ENCODE assay signal across 8 mouse cellular contexts in the genomic region with DNA sequence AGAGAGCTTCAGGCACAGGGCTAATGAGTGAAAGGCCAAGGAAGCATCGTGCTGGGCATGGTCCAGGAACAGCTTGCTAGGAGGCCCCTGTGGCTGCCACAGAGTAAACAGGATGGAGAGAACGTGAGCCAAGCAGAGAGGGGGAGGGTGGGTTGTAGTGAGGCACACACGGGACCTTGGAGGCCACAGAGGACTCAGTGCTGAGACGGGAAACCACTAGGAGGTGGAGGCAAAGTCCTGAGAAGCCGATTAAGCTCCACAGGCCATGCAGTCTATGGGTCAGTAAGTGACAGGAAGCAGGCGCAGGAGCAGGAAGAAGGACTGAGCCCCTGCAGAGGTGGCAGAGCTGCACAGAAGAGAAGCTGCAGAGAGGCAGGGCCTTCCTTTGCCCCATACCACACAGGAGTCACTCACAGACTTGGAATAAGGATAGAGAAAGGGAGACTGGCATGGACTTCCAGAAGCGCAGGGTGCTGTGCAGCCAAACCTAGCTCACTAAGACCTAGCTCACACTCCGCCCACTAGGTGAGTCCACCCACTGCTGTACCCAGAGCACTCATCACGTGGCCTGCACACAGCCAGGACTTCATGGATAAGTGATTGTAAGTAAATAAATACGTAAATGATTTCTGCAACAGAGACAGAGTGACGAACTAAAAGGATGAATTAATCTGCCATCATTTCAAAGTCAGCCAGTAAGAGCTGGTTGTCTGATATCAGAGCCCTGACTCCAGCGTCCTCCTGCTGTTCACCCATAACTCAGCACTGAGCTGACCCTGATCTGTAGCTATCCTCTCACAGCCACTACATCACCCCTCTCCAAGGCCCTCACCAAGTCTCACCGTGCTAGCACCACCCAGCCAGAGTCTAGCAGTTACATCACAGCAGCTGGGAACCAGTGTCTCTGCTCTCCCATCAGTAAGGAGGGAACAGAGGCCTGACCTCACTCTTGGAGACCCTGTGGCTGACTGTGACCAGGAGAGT. TPM values are rescaled to one million over a fixed set of nuclear protein-coding genes. Genes with fewer than 3 reads are reported as not detected.
DNase-seq lines count a peak whose midpoint lies in the region; ATAC-seq and TF ChIP-seq lines count a peak whose summit lies in the region.

No protein-coding gene starts in this region.

- peak overlapping the region; percentile 25; the same call in 1 of the 2 replicates for H3K9ac ChIP-seq in heart, embryonic 13.5 days
- no peak overlapping the region for H3K9ac ChIP-seq in kidney, embryonic 14.5 days (ENCODE audit: low read depth, low read length)
- 0 out of 2 replicates have a peak overlapping the region, but pooled peaks have one; percentile 46 for H3K9ac ChIP-seq in liver, postnatal 0 days (replicated peaks)

- no peak overlapping the region for H3K4me2 ChIP-seq in heart, embryonic 13.5 days
- no peak overlapping the region for H3K4me2 ChIP-seq in kidney, embryonic 14.5 days (replicated peaks; ENCODE audit: low read depth, low read length)
- 0 out of 2 replicates have a peak overlapping the region, but pooled peaks have one; percentile 18 for H3K4me2 ChIP-seq in liver, postnatal 0 days (ENCODE audit: low read depth, low read length)

- peaks cover 13% of the 10 kb centered on the region for H3K4me1 ChIP-seq in heart, embryonic 13.5 days
- peaks cover 7% of the 10 kb centered on the region for H3K4me1 ChIP-seq in kidney, embryonic 14.5 days (ENCODE audit: control insufficient read depth, insufficient read depth, low read length)
- H3K4me1 ChIP-seq in liver, postnatal 0 days (ENCODE audit: insufficient read depth), result peaks cover 6% of the 10 kb centered on the region; the same call in 1 of the 2 replicates

- H3K36me3 ChIP-seq in heart, embryonic 13.5 days, result peaks cover 76% of the 10 kb centered on the region
- H3K36me3 ChIP-seq in kidney, embryonic 14.5 days (ENCODE audit: control insufficient read depth, insufficient read depth, low read length), result peaks cover 35% of the 10 kb centered on the region
- peaks cover 10% of the 10 kb centered on the region; the same call in 1 of the 2 replicates for H3K36me3 ChIP-seq in liver, postnatal 0 days (replicated peaks; ENCODE audit: insufficient read depth, low read length)

- TF ChIP-seq EP300 in liver, postnatal 0 days (IDR thresholded peaks at IDR 0.05; ENCODE audit: low read depth), result no peak

- peak overlapping the region; percentile 72 for H3K27ac ChIP-seq in heart, embryonic 13.5 days (replicated peaks)
- peak overlapping the region; percentile 15; the same call in 1 of the 2 replicates for H3K27ac ChIP-seq in kidney, embryonic 14.5 days (ENCODE audit: low read depth, low read length)
- H3K27ac ChIP-seq in liver, postnatal 0 days (ENCODE audit: low read depth), result peak overlapping the region; percentile 55

- peak; percentile 61 for DNase-seq in ovary, adult 18-20 months (ENCODE audit: low spot score)
- no peak for DNase-seq in ovary, postnatal 10 days (ENCODE audit: low spot score)
- peak; percentile 93 to 95 for DNase-seq in cerebellum, postnatal 25 days
- DNase-seq in liver, postnatal 0 days, result peak; percentile 51
- DNase-seq in Muller cell, postnatal 12 days (ENCODE audit: inconsistent ontology term), result no peak

- no peak overlapping the region for H3K4me3 ChIP-seq in heart, embryonic 13.5 days
- no peak overlapping the region for H3K4me3 ChIP-seq in kidney, embryonic 14.5 days (ENCODE audit: low read length)
- H3K4me3 ChIP-seq in liver, postnatal 0 days (ENCODE audit: low read depth, low read length), result no peak overlapping the region

- WGBS in heart, embryonic 13.5 days, result 51% methylated on average over 13 of the region's 13 CpGs
- WGBS in kidney, embryonic 14.5 days, result 52% methylated on average over 13 of the region's 13 CpGs
- 32% methylated on average over 13 of the region's 13 CpGs for WGBS in liver, postnatal 0 days (ENCODE audit: insufficient replicate concordance)

- H3K27me3 ChIP-seq in heart, embryonic 13.5 days (replicated peaks), result no peaks in the 10 kb centered on the region
- H3K27me3 ChIP-seq in kidney, embryonic 14.5 days (ENCODE audit: control insufficient read depth, insufficient read depth, low read length), result no peaks in the 10 kb centered on the region
- no peaks in the 10 kb centered on the region for H3K27me3 ChIP-seq in liver, postnatal 0 days (ENCODE audit: insufficient read depth, low read length)

- no peaks in the 10 kb centered on the region for H3K9me3 ChIP-seq in heart, embryonic 13.5 days
- H3K9me3 ChIP-seq in kidney, embryonic 14.5 days (ENCODE audit: control insufficient read depth, low read length), result no peaks in the 10 kb centered on the region
- no peaks in the 10 kb centered on the region for H3K9me3 ChIP-seq in liver, postnatal 0 days (ENCODE audit: low read length)

- peak; percentile 34; the same call in 1 of the 2 replicates for ATAC-seq in heart, embryonic 13.5 days (ENCODE audit: extremely low read depth, insufficient number of reproducible peaks, low FRiP score, low TSS enrichment)
- ATAC-seq in kidney, embryonic 14.5 days (ENCODE audit: low FRiP score, low TSS enrichment), result peak; percentile 61; the same call in 1 of the 2 replicates
- ATAC-seq in liver, postnatal 0 days, result peak; percentile 80
- no peak for ATAC-seq in activated CD4-positive, CD25-positive, alpha-beta regulatory T cell, adult 4 months

- no peak for TF ChIP-seq CTCF in liver, postnatal 0 days (IDR thresholded peaks at IDR 0.05; ENCODE audit: low read depth)

RNA-seq across cellular contexts. Expression of a gene that starts 30.6 kb away (rescaled TPM):
- 68.3 and 72.2 TPM in 2 replicates for polyA plus RNA-seq in heart, embryonic 13.5 days (2015; fragmentation: Nextera tagmentation; extraction: Ambion mirVana)
- 67.9 and 111 TPM in 2 replicates for polyA plus RNA-seq in kidney, embryonic 14.5 days (2014; fragmentation: Nextera tagmentation; extraction: Ambion mirVana)
- polyA plus RNA-seq in liver, postnatal 0 days (2015; fragmentation: Nextera tagmentation; extraction: Ambion mirVana), result 22.6 TPM in 2 replicates
- 10 to 100 TPM; 12.6 to 15.0 TPM for polyA plus RNA-seq in activated CD4-positive, CD25-positive, alpha-beta regulatory T cell, adult 4 months (2017; shearing (Covaris generic))

RNA-seq across cellular contexts. Expression of a gene that starts 57.9 kb away (rescaled TPM):
- polyA plus RNA-seq in heart, embryonic 13.5 days (2015; fragmentation: Nextera tagmentation; extraction: Ambion mirVana), result 6.1 and 7.6 TPM in 2 replicates
- 7.3 and 10.8 TPM in 2 replicates for polyA plus RNA-seq in kidney, embryonic 14.5 days (2014; fragmentation: Nextera tagmentation; extraction: Ambion mirVana)
- 1.3 and 1.6 TPM in 2 replicates for polyA plus RNA-seq in liver, postnatal 0 days (2015; fragmentation: Nextera tagmentation; extraction: Ambion mirVana)
- polyA plus RNA-seq in activated CD4-positive, CD25-positive, alpha-beta regulatory T cell, adult 4 months (2017; shearing (Covaris generic)), result 10 to 100 TPM; 14.1 to 17.1 TPM

Comparison
In these comparisons a context has a peak if more than half of its experiments do, and no peak if none do; other contexts are left out.
1. DNase-seq: peak in ovary, adult 18-20 months (single experiment), cerebellum, postnatal 25 days (2 of 2) and liver, postnatal 0 days (single experiment); none in ovary, postnatal 10 days (single experiment) and Muller cell, postnatal 12 days (single experiment).
2. H3K27ac ChIP-seq: peak in every context shown above with its lines; median percentile 72 in heart, embryonic 13.5 days; 55 in liver, postnatal 0 days; 15 in kidney, embryonic 14.5 days.